Mouse (Mus musculus): ENCODE data around the gene Gna13.

DNA sequence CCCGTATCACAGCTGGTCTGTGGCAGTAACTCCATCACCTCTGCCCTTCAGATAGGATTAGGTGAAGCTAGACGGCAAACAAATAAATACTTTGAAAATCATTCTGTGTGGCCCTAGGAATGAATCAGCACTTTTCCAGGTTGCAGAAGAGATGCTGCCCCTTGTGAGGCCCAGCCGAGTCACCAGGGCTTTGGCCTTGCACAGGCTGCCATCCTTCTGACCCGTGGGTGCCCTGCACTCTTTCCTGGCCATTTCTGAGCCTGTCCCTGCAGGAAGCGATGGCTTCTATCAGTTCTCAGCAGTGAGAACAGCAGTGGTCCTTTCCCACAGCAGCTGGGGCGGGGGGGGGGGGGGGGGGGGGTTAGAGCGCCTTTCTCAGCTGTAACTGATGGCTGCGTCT, 74.3 kb downstream of the Gna13 start:
- TF ChIP-seq CTCF (IDR thresholded peaks at IDR 0.05; ENCODE audit: low read depth) (no peak), EP300 (optimal IDR thresholded peaks at IDR 0.05) (no peak)
